Mouse (Mus musculus) liver, embryonic 14.5 days (tissue): ENCODE results near the gene Adra1d. TPM values are rescaled to one million over a fixed set of nuclear protein-coding genes. Genes with fewer than 3 reads are reported as not detected.

Source experiments
- ATAC-seq: fragments of 200-750 bp; cut with Nextera tagmentation; 2 replicates; pipeline ENCODE4 v1.8.0; 2017; ENCODE audit warnings: moderate number of reproducible peaks, mild to moderate bottlenecking, moderate library complexity; ENCODE audit not compliant: insufficient read depth
- DNase-seq, 3 experiments: peaks; one replicate each; pipeline ENCODE4 v3.0.0-alpha.2; 2012 to 2013; ENCODE audit warnings: low read depth in 3 of 3, low spot score in 3 of 3
- H3K27ac ChIP-seq: fragments of 300-500 bp; sonication (generic); 2 replicates; pipeline ENCODE4 v1.5.1; 2014; ENCODE audit warnings: moderate library complexity, mild to moderate bottlenecking, control low read depth, inconsistent platforms
- H3K27me3 ChIP-seq: fragments of 300-500 bp; sonication (generic); 2 replicates; pipeline ENCODE4 v1.6.1; 2014; ENCODE audit warnings: mild to moderate bottlenecking, low read length, moderate library complexity; ENCODE audit not compliant: control insufficient read depth, insufficient read depth
- H3K36me3 ChIP-seq: fragments of 300-500 bp; sonication (generic); replicated peaks from 2 replicates; pipeline ENCODE4 v1.6.1; 2014; ENCODE audit warnings: low read depth; ENCODE audit not compliant: control insufficient read depth, insufficient read depth
- H3K4me1 ChIP-seq, 2 experiments: fragments of 200-500 bp in 1 of 2; fragments of 300-500 bp in 1 of 2; sonication (generic) in 1 of 2; replicated peaks; 2 replicates each; pipeline ENCODE4 v1.6.1; 2012 to 2014; ENCODE audit warnings: antibody characterized with exemption in 1 of 2, inconsistent platforms in 1 of 2, low read length in 1 of 2; ENCODE audit not compliant: control insufficient read depth in 2 of 2, insufficient read depth in 2 of 2
- H3K4me2 ChIP-seq: fragments of 300-500 bp; sonication (generic); 2 replicates; pipeline ENCODE4 v1.6.1; 2014; ENCODE audit warnings: low read depth, mild to moderate bottlenecking, control low read depth, moderate library complexity
- H3K4me3 ChIP-seq, 2 experiments: fragments of 200-500 bp in 1 of 2; fragments of 300-500 bp in 1 of 2; sonication (generic) in 1 of 2; 2 replicates each; pipeline ENCODE4 v1.5.1; 2012 to 2014; ENCODE audit warnings: low read depth in 2 of 2, low read length in 2 of 2, mild to moderate bottlenecking in 2 of 2, control low read depth in 1 of 2, inconsistent platforms in 1 of 2, moderate library complexity in 1 of 2; ENCODE audit not compliant: insufficient read depth in 1 of 2
- H3K9ac ChIP-seq: fragments of 300-500 bp; sonication (generic); replicated peaks from 2 replicates; pipeline ENCODE4 v1.6.1; 2014; ENCODE audit warnings: mild to moderate bottlenecking, control low read depth, moderate library complexity
- H3K9me3 ChIP-seq: fragments of 300-500 bp; sonication (generic); 2 replicates; pipeline ENCODE4 v1.6.1; 2016; ENCODE audit warnings: low read length, mixed read lengths; ENCODE audit not compliant: control insufficient read depth
- CTCF ChIP-seq: IDR thresholded peaks from 2 replicates; pipeline ENCODE4 v1.5.1; 2016; ENCODE audit warnings: antibody characterized with exemption, low read depth, control low read depth
- EP300 ChIP-seq: IDR thresholded peaks from 2 replicates; pipeline ENCODE4 v1.6.1; 2016; ENCODE audit warnings: antibody characterized with exemption, low read depth
- WGBS: fragments of 180-500 bp; shearing (Covaris S2); extraction: QIAGEN DNeasy Blood & Tissue Kit; methylation state at CpG from one replicate; pipeline ENCODE4 v1.1.7; 2014; ENCODE audit not compliant: insufficient replicate concordance; 5-methylcytosine and 5-hydroxymethylcytosine counted together
- polyA plus RNA-seq, 2 experiments: library from polyadenylated mRNA; depleted of rRNA in 1 of 2; stranded (reverse) in 1 of 2; unstranded in 1 of 2; fragments of >200 nt; fragmentation: Nextera tagmentation in 1 of 2; extraction: Ambion mirVana in 1 of 2; gene quantifications; 2 replicates each; pipeline versions ENCODE4 v1.2.1 to v1.2.3; 2012 to 2014

Adra1d gene
- polyA plus RNA-seq, 2 experiments: 0.30 to 0.57 TPM

DNA sequence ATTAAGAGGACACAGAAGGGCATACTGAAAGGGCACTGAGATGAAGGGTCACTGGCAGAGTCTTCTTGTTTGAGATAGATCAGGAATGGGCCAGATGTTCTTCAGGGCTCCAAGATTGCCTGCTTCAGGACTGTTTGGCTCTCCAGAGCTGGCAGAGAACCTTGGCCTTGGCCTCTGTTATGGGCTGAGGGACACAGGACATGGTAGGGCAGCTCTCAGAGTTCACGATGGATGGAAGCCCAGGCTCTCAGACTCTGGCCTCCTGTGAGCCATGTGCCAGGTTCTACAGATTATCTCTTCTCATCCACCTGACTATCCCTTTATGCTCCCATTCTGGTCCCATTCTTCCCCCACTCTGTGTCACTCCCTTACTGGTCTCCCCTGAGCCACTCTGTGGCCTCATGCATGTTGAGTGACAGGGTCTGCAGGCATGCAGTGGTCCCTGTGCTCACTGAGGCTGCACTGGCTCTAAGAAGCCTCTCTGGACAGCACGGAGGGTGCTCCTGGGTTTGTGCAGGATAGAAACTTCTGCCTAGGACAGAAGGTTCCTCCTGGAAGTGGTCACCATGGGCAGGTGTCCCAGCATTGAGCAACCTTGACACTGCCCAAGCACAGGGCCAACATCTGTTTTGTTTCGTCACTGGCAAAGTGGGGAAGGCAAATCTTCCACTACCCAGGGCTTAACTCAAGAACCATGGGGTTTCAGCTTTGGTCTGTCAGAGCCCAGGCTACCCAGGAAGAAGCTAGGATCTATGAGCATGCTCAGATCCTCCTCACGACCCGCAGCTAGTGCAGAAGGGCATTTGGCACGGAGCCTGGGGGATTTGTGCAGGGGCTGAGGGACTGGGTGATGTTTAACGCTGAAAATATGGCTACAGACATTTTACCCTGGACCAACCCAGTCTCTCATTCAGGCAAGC lies 10.1 kb downstream of the Adra1d start:
- DNase-seq (no peak), ATAC-seq (no peak)
- H3K4me3 ChIP-seq: no peak overlapping the region
- no peaks in the 10 kb centered on the region for H3K4me1 ChIP-seq
- peaks cover 17% of the 10 kb centered on the region for H3K27me3 ChIP-seq
- no peaks in the 10 kb centered on the region for H3K9me3 ChIP-seq
- WGBS: 39% methylated on average over 7 of the region's 7 CpGs
- H3K4me2 ChIP-seq: no peak overlapping the region
- H3K36me3 ChIP-seq: no peaks in the 10 kb centered on the region
- no peak overlapping the region for H3K9ac ChIP-seq
- no peak overlapping the region for H3K27ac ChIP-seq
- no peak for TF ChIP-seq EP300
- TF ChIP-seq CTCF: no peak

DNA sequence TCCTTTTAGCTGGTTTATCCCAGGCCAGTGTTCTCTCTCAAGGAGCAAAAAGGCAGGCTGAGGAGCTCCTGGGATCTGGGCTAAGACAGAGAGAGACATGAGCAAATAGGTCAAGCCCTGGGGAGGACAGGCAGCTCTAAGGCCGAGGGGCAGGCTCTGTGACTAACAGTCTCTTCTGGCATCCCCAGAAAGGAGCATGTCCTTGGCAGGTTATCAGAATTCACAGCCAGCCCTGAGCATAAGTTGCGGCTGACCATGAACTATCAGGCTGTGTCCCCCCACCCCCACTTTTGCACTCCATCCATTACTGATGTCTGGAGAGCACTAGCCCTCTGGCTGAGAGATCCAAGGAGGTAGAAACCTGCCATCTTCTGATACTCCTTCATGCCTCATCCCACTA lies 11.2 kb downstream of the Adra1d start:
- Histone ChIP-seq H3K9me3 (no peaks in the 10 kb centered on the region), H3K36me3 (no peaks in the 10 kb centered on the region), H3K4me3 (no peak overlapping the region), H3K27me3 (peaks cover 28% of the 10 kb centered on the region), H3K4me2 (no peak overlapping the region), H3K27ac (no peak overlapping the region), H3K9ac (no peak overlapping the region), H3K4me1 (no peaks in the 10 kb centered on the region)
- DNase-seq (no peak), ATAC-seq (no peak)
- no peak for TF ChIP-seq EP300
- no peak for TF ChIP-seq CTCF
- WGBS: 40% methylated on average over 2 of the region's 2 CpGs

DNA sequence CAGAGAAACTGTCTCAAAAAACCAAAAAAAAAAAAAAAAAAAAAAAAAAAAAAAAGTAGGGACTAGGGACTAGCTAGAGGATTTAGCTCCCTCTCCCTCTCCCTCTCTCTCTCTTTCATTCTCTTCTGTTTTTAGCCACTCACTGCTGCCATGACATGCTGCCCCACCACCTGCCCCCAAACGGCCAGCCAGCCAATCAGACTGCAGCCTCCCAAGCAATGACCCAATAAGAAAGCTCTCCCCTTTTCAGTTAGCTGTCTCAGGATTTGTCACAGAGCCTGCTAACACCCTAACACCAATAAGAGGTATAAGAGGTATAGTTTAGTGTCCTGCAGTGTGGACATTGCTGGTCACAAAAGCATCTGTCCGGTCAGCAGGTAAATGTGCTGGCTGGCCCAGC lies 11.6 kb downstream of the Adra1d start:
- ATAC-seq: no peak
- peaks cover 32% of the 10 kb centered on the region for H3K27me3 ChIP-seq
- WGBS: 46% methylated on average over 2 of the region's 2 CpGs

DNA sequence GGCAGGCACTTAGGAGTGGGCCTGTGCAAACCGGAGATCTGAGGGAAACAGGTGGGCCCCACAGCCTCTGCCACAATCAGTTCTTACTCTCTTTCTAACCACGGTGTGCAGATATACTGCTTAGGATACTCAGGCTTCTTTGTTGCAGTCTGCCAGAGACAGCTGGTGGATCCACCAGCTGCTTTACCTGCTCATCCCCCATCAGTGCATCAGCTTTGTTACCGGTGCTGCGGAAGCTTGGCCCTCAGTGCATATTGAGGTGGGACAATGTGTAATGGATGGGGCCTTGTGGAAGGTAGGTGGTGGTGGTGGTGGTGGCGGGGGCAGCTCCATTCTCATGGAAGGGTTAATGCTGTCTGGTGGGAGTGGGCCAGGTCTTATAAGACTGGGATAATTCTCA lies 13.0 kb downstream of the Adra1d start:
- Histone ChIP-seq H3K4me3 (no peak overlapping the region), H3K4me1 (0 out of 4 replicates have a peak, but pooled peaks cover 0 to 2% of the 10 kb centered on the region in 2 experiments), H3K36me3 (no peaks in the 10 kb centered on the region), H3K9me3 (no peaks in the 10 kb centered on the region), H3K27ac (no peak overlapping the region), H3K4me2 (no peak overlapping the region), H3K9ac (no peak overlapping the region), H3K27me3 (peaks cover 34% of the 10 kb centered on the region)
- ATAC-seq: no peak
- WGBS: 50% methylated on average over 5 of the region's 5 CpGs
- no peak for TF ChIP-seq CTCF
- TF ChIP-seq EP300: no peak
- no peak for DNase-seq

More for the DNA sequence above, 11.6 kb downstream of the Adra1d start:
- H3K9me3 ChIP-seq: no peaks in the 10 kb centered on the region
- no peak overlapping the region for H3K27ac ChIP-seq
- H3K4me1 ChIP-seq: 0 out of 4 replicates have a peak, but pooled peaks cover 0 to under 1% of the 10 kb centered on the region in 2 experiments
- no peak for TF ChIP-seq EP300
- DNase-seq: no peak
- H3K4me2 ChIP-seq: no peak overlapping the region
- H3K4me3 ChIP-seq: no peak overlapping the region
- H3K9ac ChIP-seq: no peak overlapping the region
- no peaks in the 10 kb centered on the region for H3K36me3 ChIP-seq

DNA sequence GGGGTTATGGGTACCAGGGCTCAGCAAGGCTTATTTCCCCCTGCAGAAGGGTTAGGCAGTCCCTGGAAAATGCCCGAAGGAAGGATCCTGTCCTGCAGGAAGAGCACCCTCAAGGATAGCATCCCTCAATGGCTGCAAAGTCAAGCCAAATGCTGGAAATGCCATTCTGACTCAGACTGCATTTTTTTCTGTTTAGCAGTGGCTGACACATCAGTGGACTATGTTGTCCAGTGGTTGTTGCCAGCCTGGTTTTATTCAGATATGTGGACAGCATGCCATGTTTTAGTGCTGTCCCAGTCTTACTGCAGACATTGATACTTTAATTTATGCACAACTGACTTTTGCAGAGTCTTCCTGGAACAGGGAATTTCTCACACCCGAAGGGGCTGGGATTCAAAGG lies 13.8 kb downstream of the Adra1d start:
- Histone ChIP-seq H3K27me3 (peaks cover 34% of the 10 kb centered on the region), H3K9me3 (no peaks in the 10 kb centered on the region), H3K9ac (no peak overlapping the region), H3K4me3 (no peak overlapping the region), H3K4me2 (no peak overlapping the region), H3K27ac (no peak overlapping the region), H3K36me3 (no peaks in the 10 kb centered on the region), H3K4me1 (0 out of 4 replicates have a peak, but pooled peaks cover 0 to 2% of the 10 kb centered on the region in 2 experiments)
- DNase-seq (no peak), ATAC-seq (no peak)
- TF ChIP-seq EP300: no peak
- no peak for TF ChIP-seq CTCF
- 41% methylated on average over 2 of the region's 2 CpGs for WGBS
